Mouse (Mus musculus): ENCODE results near the gene Cadps2. TPM values are rescaled to one million over a fixed set of nuclear protein-coding genes. Genes with fewer than 3 reads are reported as not detected.

Gene Cadps2
- polyA plus RNA-seq, 1 experiment from 2014 or later = 4.3 TPM

DNA sequence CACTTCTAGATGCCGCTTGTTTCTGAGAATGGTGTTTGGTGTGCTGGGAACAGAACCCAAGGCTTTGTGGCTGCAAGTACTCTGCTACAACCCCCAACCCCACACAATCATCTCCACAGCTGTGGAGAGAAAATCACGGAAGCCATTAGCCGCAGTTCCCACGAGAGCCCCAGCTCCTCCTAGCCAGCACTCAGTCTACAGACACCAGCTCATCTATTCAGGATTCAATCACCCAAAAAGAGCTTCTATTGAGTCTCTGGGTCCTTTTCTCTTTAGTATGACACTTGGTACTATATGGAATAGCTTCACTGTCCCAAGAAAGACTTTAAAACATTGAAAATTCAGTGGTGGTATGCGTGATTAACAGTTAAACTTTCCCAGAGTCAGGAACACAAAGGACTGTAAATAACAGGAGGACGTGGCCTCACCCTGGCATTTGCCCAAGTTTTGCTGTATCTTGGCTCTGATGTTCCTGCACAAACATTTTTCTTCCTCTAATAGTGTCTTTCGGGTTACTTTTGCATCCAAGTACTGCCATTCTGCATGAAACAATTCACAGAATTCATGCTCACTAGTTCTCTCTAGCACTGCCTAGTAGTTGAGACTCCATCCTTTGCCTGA is 191.5 kb downstream of the Cadps2 start:
- Histone ChIP-seq H3K4me2 (replicated peaks) (no peak overlapping the region), H3K27ac (no peak overlapping the region), H3K4me3 (no peak overlapping the region), H3K4me1 (no peaks in the 10 kb centered on the region), H3K9me3 (no peaks in the 10 kb centered on the region), H3K27me3 (no peaks in the 10 kb centered on the region), H3K36me3 (no peaks in the 10 kb centered on the region), H3K9ac (no peak overlapping the region)
- WGBS = 80% methylated on average over 7 of the region's 7 CpGs
- no peak for ATAC-seq (ENCODE audit: insufficient number of reproducible peaks, insufficient read depth, low FRiP score, low TSS enrichment)

DNA sequence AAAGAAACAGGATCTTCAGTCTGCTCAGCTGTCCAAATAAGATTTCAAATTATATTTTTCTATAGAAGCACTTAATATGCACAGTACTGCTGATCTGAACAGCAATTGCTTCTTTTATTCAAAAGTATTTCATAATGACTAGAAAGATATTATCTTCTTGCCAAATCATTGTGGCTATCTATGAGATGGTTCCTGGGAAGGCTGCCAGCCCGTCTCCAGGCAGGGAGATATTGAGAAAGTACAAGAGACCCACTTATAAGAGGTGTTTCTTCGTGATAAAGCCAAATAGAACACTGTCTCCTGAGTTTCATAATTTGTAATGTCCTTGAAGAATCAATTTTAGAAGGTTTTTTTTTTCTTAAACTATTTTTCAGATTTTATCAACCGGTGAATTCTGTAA is 202.1 kb downstream of the Cadps2 start:
- no peaks in the 10 kb centered on the region for H3K4me1 ChIP-seq
- no peak overlapping the region for H3K4me2 ChIP-seq (replicated peaks)
- ATAC-seq (ENCODE audit: insufficient number of reproducible peaks, insufficient read depth, low FRiP score, low TSS enrichment) = no peak
- H3K36me3 ChIP-seq = no peaks in the 10 kb centered on the region
- no peak overlapping the region for H3K4me3 ChIP-seq
- H3K27ac ChIP-seq = no peak overlapping the region
- no peak overlapping the region for H3K9ac ChIP-seq
- no peaks in the 10 kb centered on the region for H3K9me3 ChIP-seq
- H3K27me3 ChIP-seq = no peaks in the 10 kb centered on the region
- WGBS = 72% methylated on average over 3 of the region's 3 CpGs

DNA sequence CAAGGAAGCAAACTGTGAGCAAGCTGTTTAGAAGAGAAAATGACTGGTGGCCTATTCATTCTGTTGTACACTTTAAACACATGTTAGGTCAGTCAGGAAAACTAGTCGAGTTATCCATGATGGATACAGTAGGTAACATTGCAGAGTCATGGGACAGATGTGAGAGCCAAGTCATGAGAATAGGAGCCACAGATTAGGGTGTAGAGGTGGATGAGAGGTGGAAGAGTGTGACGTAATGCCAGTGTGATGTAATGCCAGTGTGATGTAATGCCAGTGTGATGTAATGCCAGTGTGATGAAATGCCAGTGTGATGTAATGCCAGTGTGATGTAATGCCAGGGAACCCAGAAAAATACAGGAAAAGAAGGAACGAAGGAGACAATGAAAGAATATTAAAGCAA is 204.0 kb downstream of the Cadps2 start:
- Histone ChIP-seq H3K4me3 (no peak overlapping the region), H3K4me2 (replicated peaks) (no peak overlapping the region), H3K36me3 (no peaks in the 10 kb centered on the region), H3K9me3 (no peaks in the 10 kb centered on the region), H3K27ac (no peak overlapping the region), H3K9ac (no peak overlapping the region), H3K4me1 (no peaks in the 10 kb centered on the region), H3K27me3 (no peaks in the 10 kb centered on the region)
- WGBS = 94% methylated on average over 3 of the region's 3 CpGs
- ATAC-seq (ENCODE audit: insufficient number of reproducible peaks, insufficient read depth, low FRiP score, low TSS enrichment) = no peak

DNA sequence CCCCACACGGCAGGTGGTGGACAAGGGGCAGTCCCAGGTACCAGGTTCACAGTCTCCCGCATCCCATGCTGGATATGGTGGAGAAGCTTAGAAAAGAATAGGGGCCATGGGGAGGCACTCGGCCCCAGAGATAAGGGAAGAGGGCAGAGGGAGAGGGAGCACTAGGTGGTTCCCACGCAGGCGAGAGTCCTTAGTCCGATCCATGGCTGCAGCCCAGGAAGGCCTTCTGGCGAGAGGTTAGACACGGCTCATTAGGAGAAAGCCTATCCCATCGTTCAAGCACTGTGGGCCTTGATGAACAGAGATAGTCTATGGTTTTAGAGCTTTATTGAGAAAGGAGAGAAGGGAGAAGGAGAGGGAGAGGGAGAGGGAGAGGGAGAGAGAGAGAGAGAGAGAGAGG is 205.2 kb downstream of the Cadps2 start:
- Histone ChIP-seq H3K4me3 (no peak overlapping the region), H3K9me3 (no peaks in the 10 kb centered on the region), H3K4me2 (replicated peaks) (no peak overlapping the region), H3K9ac (no peak overlapping the region), H3K4me1 (no peaks in the 10 kb centered on the region), H3K27ac (no peak overlapping the region), H3K36me3 (no peaks in the 10 kb centered on the region), H3K27me3 (no peaks in the 10 kb centered on the region)
- no peak for ATAC-seq (ENCODE audit: insufficient number of reproducible peaks, insufficient read depth, low FRiP score, low TSS enrichment)
- 85% methylated on average over 9 of the region's 9 CpGs for WGBS

DNA sequence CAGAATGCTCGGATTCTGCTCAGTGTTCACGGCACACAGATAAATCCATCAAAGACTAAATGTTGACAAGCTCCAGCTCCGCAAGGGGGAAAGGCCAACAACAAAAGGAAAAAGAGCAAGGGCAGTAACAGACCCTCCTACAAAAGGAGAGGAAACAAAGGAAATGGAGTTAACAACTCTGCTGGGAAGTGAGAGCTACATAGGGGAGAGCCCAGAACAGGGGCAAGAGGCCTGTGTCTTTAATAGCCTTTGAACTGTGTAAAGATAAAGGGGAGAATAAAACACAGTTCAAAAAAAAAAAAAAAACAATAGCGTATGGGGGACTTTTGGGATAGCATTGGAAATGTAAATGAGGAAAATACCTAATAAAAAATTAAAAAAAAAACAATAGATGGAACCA is 208.8 kb downstream of the Cadps2 start:
- no peak for ATAC-seq (ENCODE audit: insufficient number of reproducible peaks, insufficient read depth, low FRiP score, low TSS enrichment)
- no peaks in the 10 kb centered on the region for H3K27me3 ChIP-seq
- H3K4me1 ChIP-seq = no peaks in the 10 kb centered on the region
- H3K4me3 ChIP-seq = no peak overlapping the region
- H3K9me3 ChIP-seq = no peaks in the 10 kb centered on the region
- no peak overlapping the region for H3K4me2 ChIP-seq (replicated peaks)
- 52% methylated on average over 4 of the region's 4 CpGs for WGBS
- no peaks in the 10 kb centered on the region for H3K36me3 ChIP-seq
- no peak overlapping the region for H3K9ac ChIP-seq
- H3K27ac ChIP-seq = no peak overlapping the region

DNA sequence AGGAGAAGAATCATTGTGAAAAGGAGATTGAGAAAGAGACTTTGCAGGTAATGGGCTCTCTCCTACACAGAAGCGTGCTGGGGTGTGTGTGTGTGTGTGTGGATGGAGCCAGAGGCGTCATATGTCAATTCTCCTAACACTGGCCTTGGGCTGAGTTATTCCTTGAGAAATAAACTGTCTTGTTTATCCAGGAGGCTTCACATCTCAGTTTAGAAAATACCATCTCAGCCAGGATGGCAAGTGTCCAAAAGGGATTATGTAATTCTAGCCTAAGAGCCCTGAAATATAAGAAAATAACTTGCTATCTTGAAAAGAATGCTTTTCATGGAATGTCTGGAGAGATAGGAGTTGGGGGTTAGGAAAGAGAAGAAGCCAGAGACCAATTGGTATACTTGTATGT is 264.1 kb downstream of the Cadps2 start:
- Histone ChIP-seq H3K27ac (no peak overlapping the region), H3K4me2 (replicated peaks) (no peak overlapping the region), H3K27me3 (no peaks in the 10 kb centered on the region), H3K9me3 (no peaks in the 10 kb centered on the region), H3K4me1 (no peaks in the 10 kb centered on the region), H3K4me3 (no peak overlapping the region), H3K36me3 (no peaks in the 10 kb centered on the region), H3K9ac (no peak overlapping the region)
- 69% methylated on average over 2 of the region's 2 CpGs for WGBS
- no peak for ATAC-seq (ENCODE audit: insufficient number of reproducible peaks, insufficient read depth, low FRiP score, low TSS enrichment)

DNA sequence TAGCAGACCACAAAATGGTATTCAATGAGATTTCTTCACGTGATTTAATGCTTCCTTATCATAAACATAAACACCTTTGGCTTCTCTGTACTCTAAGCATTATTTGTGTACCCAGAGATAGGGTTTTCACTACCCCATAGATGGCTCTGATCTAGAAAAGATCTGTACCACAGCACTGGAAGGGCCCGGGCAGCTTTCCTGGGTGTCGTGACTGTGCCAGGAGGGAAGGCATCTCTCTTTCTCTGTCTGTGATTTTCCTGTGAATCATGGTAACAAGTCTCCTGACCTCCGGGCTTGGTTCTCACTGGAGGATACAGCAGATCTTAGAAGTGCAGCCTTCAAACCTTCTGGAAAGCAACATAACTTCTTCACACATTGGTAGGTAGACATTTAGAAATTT is 265.5 kb downstream of the Cadps2 start:
- Histone ChIP-seq H3K9ac (no peak overlapping the region), H3K36me3 (no peaks in the 10 kb centered on the region), H3K4me2 (replicated peaks) (no peak overlapping the region), H3K4me3 (no peak overlapping the region), H3K4me1 (no peaks in the 10 kb centered on the region), H3K27me3 (no peaks in the 10 kb centered on the region), H3K9me3 (no peaks in the 10 kb centered on the region), H3K27ac (no peak overlapping the region)
- ATAC-seq (ENCODE audit: insufficient number of reproducible peaks, insufficient read depth, low FRiP score, low TSS enrichment) = no peak
- 89% methylated on average over 4 of the region's 4 CpGs for WGBS

DNA sequence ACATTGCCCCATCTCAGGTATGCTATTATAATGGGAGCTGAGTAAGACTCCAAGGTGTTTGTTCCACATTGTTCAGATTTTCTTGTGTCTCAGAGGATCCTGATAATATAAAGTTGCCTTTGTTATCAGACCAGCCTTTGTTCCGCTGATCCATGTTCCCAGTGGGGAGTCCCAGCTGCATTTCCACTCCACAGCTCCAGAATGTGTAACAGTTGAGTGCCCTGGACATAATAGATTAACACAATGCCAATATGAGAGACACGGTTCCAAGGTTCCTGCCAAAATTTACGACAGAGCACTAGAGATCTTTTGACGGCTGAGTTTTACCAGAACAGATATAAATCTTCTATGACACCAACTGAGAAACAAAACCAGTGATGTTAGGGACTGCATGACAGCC is 266.8 kb downstream of the Cadps2 start:
- H3K4me1 ChIP-seq = no peaks in the 10 kb centered on the region
- no peak overlapping the region for H3K9ac ChIP-seq
- no peak overlapping the region for H3K4me2 ChIP-seq (replicated peaks)
- 77% methylated on average over 4 of the region's 4 CpGs for WGBS
- H3K36me3 ChIP-seq = no peaks in the 10 kb centered on the region
- no peak overlapping the region for H3K27ac ChIP-seq
- no peak overlapping the region for H3K4me3 ChIP-seq
- H3K27me3 ChIP-seq = no peaks in the 10 kb centered on the region
- ATAC-seq (ENCODE audit: insufficient number of reproducible peaks, insufficient read depth, low FRiP score, low TSS enrichment) = no peak
- no peaks in the 10 kb centered on the region for H3K9me3 ChIP-seq

DNA sequence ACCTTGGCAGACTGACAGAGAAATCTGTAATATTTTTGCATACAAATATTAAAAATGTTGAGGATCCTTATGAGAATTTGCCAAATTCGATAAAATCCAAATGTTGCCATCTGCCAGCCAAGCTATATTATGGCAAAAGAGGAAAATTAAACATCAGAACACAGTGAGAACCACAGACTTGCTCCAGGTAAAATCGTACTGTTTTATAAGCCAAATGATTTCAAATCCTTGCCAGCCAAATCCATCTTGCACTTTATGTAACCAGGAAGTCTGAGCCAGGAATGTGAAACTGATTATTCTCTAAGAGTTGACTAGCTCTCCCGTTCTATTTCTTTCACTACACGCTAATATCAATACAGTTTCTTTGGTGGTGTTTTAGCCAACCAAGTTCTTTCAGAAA is 269.5 kb downstream of the Cadps2 start:
- no peak overlapping the region for H3K4me3 ChIP-seq
- H3K9me3 ChIP-seq = no peaks in the 10 kb centered on the region
- no peak overlapping the region for H3K4me2 ChIP-seq (replicated peaks)
- H3K36me3 ChIP-seq = no peaks in the 10 kb centered on the region
- no peak overlapping the region for H3K9ac ChIP-seq
- H3K27me3 ChIP-seq = no peaks in the 10 kb centered on the region
- H3K27ac ChIP-seq = no peak overlapping the region
- 88% methylated on average over 4 of the region's 4 CpGs for WGBS
- no peaks in the 10 kb centered on the region for H3K4me1 ChIP-seq
- no peak for ATAC-seq (ENCODE audit: insufficient number of reproducible peaks, insufficient read depth, low FRiP score, low TSS enrichment)

DNA sequence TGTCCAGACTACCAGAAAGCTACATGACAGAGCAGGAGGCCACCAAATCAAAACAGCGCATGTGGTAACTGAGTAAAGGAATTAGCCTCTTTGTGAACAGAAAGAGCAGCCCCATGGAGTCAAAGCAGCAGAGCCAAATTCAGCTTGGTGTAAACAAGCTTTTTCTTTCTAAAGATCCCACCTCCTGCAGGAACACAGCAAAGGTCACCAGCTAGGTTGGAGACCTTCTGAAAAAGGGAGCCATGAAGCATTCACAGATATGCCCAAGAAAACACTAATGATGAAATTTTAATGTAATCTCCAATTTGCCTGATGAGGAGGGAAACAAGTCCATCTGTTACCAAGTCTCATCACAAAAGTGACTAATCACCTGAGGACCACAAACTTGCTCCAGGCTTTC is 270.5 kb downstream of the Cadps2 start:
- H3K9me3 ChIP-seq = no peaks in the 10 kb centered on the region
- 69% methylated on average over 1 of the region's 1 CpGs for WGBS
- H3K4me1 ChIP-seq = no peaks in the 10 kb centered on the region
- no peaks in the 10 kb centered on the region for H3K36me3 ChIP-seq
- ATAC-seq (ENCODE audit: insufficient number of reproducible peaks, insufficient read depth, low FRiP score, low TSS enrichment) = no peak
- H3K4me2 ChIP-seq (replicated peaks) = no peak overlapping the region
- H3K4me3 ChIP-seq = no peak overlapping the region
- no peaks in the 10 kb centered on the region for H3K27me3 ChIP-seq
- no peak overlapping the region for H3K27ac ChIP-seq
- no peak overlapping the region for H3K9ac ChIP-seq

DNA sequence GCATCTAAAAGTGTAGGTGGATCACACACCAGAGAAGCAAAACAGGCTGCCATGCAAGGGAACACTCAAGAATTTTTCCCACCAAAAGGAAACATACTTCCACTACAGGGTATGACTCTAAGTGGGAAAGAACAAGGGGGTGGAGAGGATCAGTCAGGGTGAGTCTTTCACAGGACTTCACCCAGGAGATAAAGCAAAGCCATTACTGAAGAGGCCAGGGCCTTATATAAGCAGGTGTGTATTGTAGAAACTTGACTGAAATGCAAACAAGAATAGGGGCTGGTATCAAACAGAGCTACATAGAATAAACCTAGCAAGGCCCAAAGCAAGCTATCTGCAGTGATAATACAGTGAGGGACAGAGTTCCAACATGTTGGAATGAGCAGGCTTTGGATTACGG is 271.6 kb downstream of the Cadps2 start:
- Histone ChIP-seq H3K27ac (no peak overlapping the region), H3K36me3 (no peaks in the 10 kb centered on the region), H3K9me3 (no peaks in the 10 kb centered on the region), H3K4me1 (no peaks in the 10 kb centered on the region), H3K9ac (no peak overlapping the region), H3K4me2 (replicated peaks) (no peak overlapping the region), H3K27me3 (no peaks in the 10 kb centered on the region), H3K4me3 (no peak overlapping the region)
- no peak for ATAC-seq (ENCODE audit: insufficient number of reproducible peaks, insufficient read depth, low FRiP score, low TSS enrichment)
- WGBS = 85% methylated on average over 1 of the region's 1 CpGs

DNA sequence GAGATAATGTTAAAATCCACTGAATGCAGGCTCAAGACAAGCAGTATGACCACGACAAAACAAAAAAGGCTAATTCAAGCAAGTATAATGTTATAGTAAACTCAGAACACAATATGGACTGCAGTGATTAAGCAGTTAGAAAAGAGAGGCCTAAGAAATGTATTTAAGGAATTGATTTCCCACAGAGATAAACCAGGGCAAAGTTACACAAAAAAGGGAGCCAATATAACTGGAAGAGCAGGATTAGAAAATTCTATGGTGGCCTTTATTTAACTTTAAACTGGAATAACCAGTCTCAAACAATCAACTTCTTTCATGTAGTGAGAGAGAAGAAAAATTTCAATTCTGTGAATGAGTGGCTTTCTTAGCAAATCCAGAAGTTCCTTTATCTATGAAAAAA is 289.3 kb downstream of the Cadps2 start:
- 67% methylated on average over 1 of the region's 1 CpGs for WGBS
- Histone ChIP-seq H3K9ac (no peak overlapping the region), H3K4me2 (replicated peaks) (no peak overlapping the region), H3K4me1 (no peaks in the 10 kb centered on the region), H3K27me3 (no peaks in the 10 kb centered on the region), H3K4me3 (no peak overlapping the region), H3K36me3 (no peaks in the 10 kb centered on the region), H3K9me3 (no peaks in the 10 kb centered on the region), H3K27ac (no peak overlapping the region)
- no peak for ATAC-seq (ENCODE audit: insufficient number of reproducible peaks, insufficient read depth, low FRiP score, low TSS enrichment)

DNA sequence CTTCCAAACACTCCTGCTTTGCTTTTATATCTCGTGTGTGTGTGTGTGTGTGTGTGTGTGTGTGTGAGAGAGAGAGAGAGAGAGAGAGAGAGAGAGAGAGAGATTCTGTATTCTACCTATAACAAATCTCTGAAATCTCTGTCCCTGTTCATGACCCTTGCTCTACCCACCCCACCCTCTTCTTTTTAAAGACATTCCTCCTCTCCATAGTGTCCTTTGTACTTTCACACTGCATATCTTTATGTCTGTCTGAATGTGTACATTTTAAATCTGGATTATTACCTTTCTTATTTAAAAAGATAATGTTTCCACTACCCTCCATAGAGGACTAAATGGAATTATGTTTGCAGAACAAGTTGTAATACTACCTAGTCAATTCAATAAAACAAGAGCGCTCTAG is 315.5 kb downstream of the Cadps2 start:
- Histone ChIP-seq H3K27ac (no peak overlapping the region), H3K4me2 (replicated peaks) (no peak overlapping the region), H3K9ac (no peak overlapping the region), H3K27me3 (no peaks in the 10 kb centered on the region), H3K4me1 (no peaks in the 10 kb centered on the region), H3K36me3 (no peaks in the 10 kb centered on the region), H3K4me3 (no peak overlapping the region), H3K9me3 (no peaks in the 10 kb centered on the region)
- ATAC-seq (ENCODE audit: insufficient number of reproducible peaks, insufficient read depth, low FRiP score, low TSS enrichment) = no peak
- 80% methylated on average over 2 of the region's 2 CpGs for WGBS
